Mouse (Mus musculus): ENCODE results near the gene Zfp318. TPM values are rescaled to one million over a fixed set of nuclear protein-coding genes. Genes with fewer than 3 reads are reported as not detected.

Gene Zfp318
- polyA plus RNA-seq, 1 experiment from 2014 or later = 17.2 TPM

GRCm38 (mm10) chr17:46453970-46454411 is 70.5 kb downstream of the Zfp318 start:
- Histone ChIP-seq H3K4me3 (replicated peaks) (peak overlapping the region; percentile 36), H3K27ac (peak overlapping the region; percentile 65; the same call in 1 of the 2 replicates), H3K9ac (peak overlapping the region; percentile 52; the same call in 1 of the 2 replicates), H3K4me2 (peak overlapping the region; percentile 72), H3K36me3 (replicated peaks) (0 out of 2 replicates have a peak, but pooled peaks cover 9% of the 10 kb centered on the region), H3K9me3 (no peaks in the 10 kb centered on the region), H3K4me1 (peaks cover 36% of the 10 kb centered on the region), H3K27me3 (peaks cover 55% of the 10 kb centered on the region)
- ATAC-seq (ENCODE audit: low FRiP score) = peak; percentile 57
- WGBS = 2% methylated on average over 26 of the region's 26 CpGs

GRCm38 (mm10) chr17:46454539-46454938 is 71.0 kb downstream of the Zfp318 start:
- peak overlapping the region; percentile 65; the same call in 1 of the 2 replicates for H3K27ac ChIP-seq
- H3K4me1 ChIP-seq = peaks cover 36% of the 10 kb centered on the region
- H3K27me3 ChIP-seq = peaks cover 61% of the 10 kb centered on the region
- H3K4me2 ChIP-seq = peak overlapping the region; percentile 72
- H3K9ac ChIP-seq = peak overlapping the region; percentile 55
- no peaks in the 10 kb centered on the region for H3K9me3 ChIP-seq
- H3K4me3 ChIP-seq (replicated peaks) = peak overlapping the region; percentile 36
- H3K36me3 ChIP-seq (replicated peaks) = 0 out of 2 replicates have a peak, but pooled peaks cover 14% of the 10 kb centered on the region
- 2% methylated on average over 9 of the region's 9 CpGs for WGBS
- peak; percentile 31 for ATAC-seq (ENCODE audit: low FRiP score)

- peaks cover 36% of the 10 kb centered on the region for H3K4me1 ChIP-seq
Measured at GRCm38 (mm10) chr17:46455110-46455691, 71.7 kb downstream of the Zfp318 start.

GRCm38 (mm10) chr17:46457791-46458190 is 74.3 kb downstream of the Zfp318 start:
- H3K4me1 ChIP-seq = peaks cover 47% of the 10 kb centered on the region
- no peaks in the 10 kb centered on the region for H3K9me3 ChIP-seq
- no peak for ATAC-seq (ENCODE audit: low FRiP score)

More at GRCm38 (mm10) chr17:46455110-46455691, 71.7 kb downstream of the Zfp318 start:
- Histone ChIP-seq H3K4me2 (peak overlapping the region; percentile 72), H3K9me3 (no peaks in the 10 kb centered on the region), H3K27me3 (peaks cover 67% of the 10 kb centered on the region), H3K4me3 (replicated peaks) (peak overlapping the region; percentile 36), H3K9ac (peak overlapping the region; percentile 55), H3K36me3 (replicated peaks) (peaks cover 18% of the 10 kb centered on the region; the same call in 1 of the 2 replicates), H3K27ac (no peak overlapping the region)
- peak; percentile 50 for ATAC-seq (ENCODE audit: low FRiP score)
- WGBS = 2% methylated on average over 33 of the region's 33 CpGs

GRCm38 (mm10) chr17:46458439-46458838 is 74.9 kb downstream of the Zfp318 start:
- H3K36me3 ChIP-seq (replicated peaks) = peaks cover 28% of the 10 kb centered on the region; the same call in 1 of the 2 replicates
- H3K4me3 ChIP-seq (replicated peaks) = no peak overlapping the region
- no peaks in the 10 kb centered on the region for H3K9me3 ChIP-seq
- no peak overlapping the region for H3K27ac ChIP-seq
- no peak for ATAC-seq (ENCODE audit: low FRiP score)
- peaks cover 45% of the 10 kb centered on the region for H3K4me1 ChIP-seq
- H3K27me3 ChIP-seq = peaks cover 72% of the 10 kb centered on the region
- 52% methylated on average over 3 of the region's 3 CpGs for WGBS
- H3K9ac ChIP-seq = no peak overlapping the region
- H3K4me2 ChIP-seq = no peak overlapping the region

More at GRCm38 (mm10) chr17:46457791-46458190, 74.3 kb downstream of the Zfp318 start:
- H3K36me3 ChIP-seq (replicated peaks) = peaks cover 28% of the 10 kb centered on the region; the same call in 1 of the 2 replicates
- WGBS = 17% methylated on average over 10 of the region's 10 CpGs
- no peak overlapping the region for H3K27ac ChIP-seq
- peaks cover 78% of the 10 kb centered on the region for H3K27me3 ChIP-seq
- no peak overlapping the region for H3K4me2 ChIP-seq
- no peak overlapping the region for H3K4me3 ChIP-seq (replicated peaks)
- no peak overlapping the region for H3K9ac ChIP-seq

- peaks cover 23% of the 10 kb centered on the region for H3K4me1 ChIP-seq
- H3K4me2 ChIP-seq = peak overlapping the region; percentile 21
- no peak overlapping the region for H3K27ac ChIP-seq
- H3K9me3 ChIP-seq = no peaks in the 10 kb centered on the region
- peaks cover 47% of the 10 kb centered on the region for H3K36me3 ChIP-seq (replicated peaks)
- no peak for ATAC-seq (ENCODE audit: low FRiP score)
- H3K27me3 ChIP-seq = peaks cover 62% of the 10 kb centered on the region
- 5% methylated on average over 32 of the region's 32 CpGs for WGBS
- peak overlapping the region; percentile 40; the same call in 1 of the 2 replicates for H3K9ac ChIP-seq
- 0 out of 2 replicates have a peak overlapping the region, but pooled peaks have one; percentile 1 for H3K4me3 ChIP-seq (replicated peaks)
Measured at GRCm38 (mm10) chr17:46460673-46461072, 77.1 kb downstream of the Zfp318 start.

- WGBS = 15% methylated on average over 8 of the region's 8 CpGs
- no peaks in the 10 kb centered on the region for H3K9me3 ChIP-seq
- no peak overlapping the region for H3K27ac ChIP-seq
- ATAC-seq (ENCODE audit: low FRiP score) = no peak
- H3K9ac ChIP-seq = peak overlapping the region; percentile 40; the same call in 1 of the 2 replicates
- peak overlapping the region; percentile 21 for H3K4me2 ChIP-seq
- peaks cover 55% of the 10 kb centered on the region for H3K27me3 ChIP-seq
- H3K4me3 ChIP-seq (replicated peaks) = no peak overlapping the region
- H3K4me1 ChIP-seq = peaks cover 16% of the 10 kb centered on the region
- peaks cover 53% of the 10 kb centered on the region for H3K36me3 ChIP-seq (replicated peaks)
Measured at GRCm38 (mm10) chr17:46461347-46461746, 77.8 kb downstream of the Zfp318 start.

- no peak overlapping the region for H3K4me3 ChIP-seq (replicated peaks)
- no peak overlapping the region for H3K4me2 ChIP-seq
- no peaks in the 10 kb centered on the region for H3K9me3 ChIP-seq
- H3K27ac ChIP-seq = no peak overlapping the region
- WGBS = 91% methylated on average over 5 of the region's 5 CpGs
- H3K36me3 ChIP-seq (replicated peaks) = peaks cover 62% of the 10 kb centered on the region
- peaks cover 15% of the 10 kb centered on the region for H3K4me1 ChIP-seq
- H3K27me3 ChIP-seq = peaks cover 48% of the 10 kb centered on the region
- ATAC-seq (ENCODE audit: low FRiP score) = no peak
- H3K9ac ChIP-seq = no peak overlapping the region
Measured at GRCm38 (mm10) chr17:46462226-46462625, 78.7 kb downstream of the Zfp318 start.

GRCm38 (mm10) chr17:46467830-46468229 is 84.3 kb downstream of the Zfp318 start:
- WGBS = 73% methylated on average over 9 of the region's 9 CpGs
- Histone ChIP-seq H3K27ac (peak overlapping the region; percentile 63; the same call in 1 of the 2 replicates), H3K9ac (no peak overlapping the region), H3K9me3 (no peaks in the 10 kb centered on the region), H3K27me3 (no peaks in the 10 kb centered on the region), H3K4me3 (replicated peaks) (no peak overlapping the region), H3K36me3 (replicated peaks) (peaks cover 82% of the 10 kb centered on the region), H3K4me1 (peaks cover 4% of the 10 kb centered on the region; the same call in 1 of the 2 replicates), H3K4me2 (no peak overlapping the region)
- ATAC-seq (ENCODE audit: low FRiP score) = 0 out of 2 replicates have a peak, but pooled peaks have one; percentile 30

Other genes with a start within 250 kb of the Zfp318 start
- gene Rsph9, start 239.5 kb upstream of the Zfp318 start, polyA plus RNA-seq (2016; fragmentation: Nextera tagmentation; extraction: Ambion mirVana) = 14.9 and 15.9 TPM in 2 replicates
- gene Mad2l1bp, start 230.2 kb upstream of the Zfp318 start, polyA plus RNA-seq (2016; fragmentation: Nextera tagmentation; extraction: Ambion mirVana) = 30.6 and 31.0 TPM in 2 replicates
- gene Gtpbp2, start 222.7 kb upstream of the Zfp318 start, polyA plus RNA-seq (2016; fragmentation: Nextera tagmentation; extraction: Ambion mirVana) = 37.0 and 43.6 TPM in 2 replicates
- gene Polh, start 181.1 kb upstream of the Zfp318 start, polyA plus RNA-seq (2016; fragmentation: Nextera tagmentation; extraction: Ambion mirVana) = 11.2 and 12.3 TPM in 2 replicates
- 66.6 and 72.2 TPM in 2 replicates for gene Xpo5, start 180.9 kb upstream of the Zfp318 start, polyA plus RNA-seq (2016; fragmentation: Nextera tagmentation; extraction: Ambion mirVana)
- gene Polr1c, start 135.7 kb upstream of the Zfp318 start, polyA plus RNA-seq (2016; fragmentation: Nextera tagmentation; extraction: Ambion mirVana) = 96.2 and 102 TPM in 2 replicates
- 58.9 and 61.6 TPM in 2 replicates for gene Yipf3, start 135.7 kb upstream of the Zfp318 start, polyA plus RNA-seq (2016; fragmentation: Nextera tagmentation; extraction: Ambion mirVana)
- 3.0 and 3.2 TPM in 2 replicates for gene Lrrc73, start 130.2 kb upstream of the Zfp318 start, polyA plus RNA-seq (2016; fragmentation: Nextera tagmentation; extraction: Ambion mirVana)
- gene Tjap1, start 100.7 kb upstream of the Zfp318 start, polyA plus RNA-seq (2016; fragmentation: Nextera tagmentation; extraction: Ambion mirVana) = 56.0 and 58.4 TPM in 2 replicates
- gene Dlk2, start 86.3 kb upstream of the Zfp318 start, polyA plus RNA-seq (2016; fragmentation: Nextera tagmentation; extraction: Ambion mirVana) = 1.5 and 2.0 TPM in 2 replicates
- 7.6 and 8.7 TPM in 2 replicates for gene Abcc10, start 55.4 kb upstream of the Zfp318 start, polyA plus RNA-seq (2016; fragmentation: Nextera tagmentation; extraction: Ambion mirVana)
- 0.79 and 0.91 TPM in 2 replicates for gene Crip3, start 45.2 kb downstream of the Zfp318 start, polyA plus RNA-seq (2016; fragmentation: Nextera tagmentation; extraction: Ambion mirVana)
- 0.14 TPM in 1 of 2 replicates, not detected in the other for gene Slc22a7, start 54.7 kb downstream of the Zfp318 start, polyA plus RNA-seq (2016; fragmentation: Nextera tagmentation; extraction: Ambion mirVana)
- gene Ttbk1, start 103.9 kb downstream of the Zfp318 start, polyA plus RNA-seq (2016; fragmentation: Nextera tagmentation; extraction: Ambion mirVana) = 4.0 and 5.0 TPM in 2 replicates
- 68.3 and 71.7 TPM in 2 replicates for gene Dnph1, start 113.0 kb downstream of the Zfp318 start, polyA plus RNA-seq (2016; fragmentation: Nextera tagmentation; extraction: Ambion mirVana)
- 9.8 and 11.3 TPM in 2 replicates for gene Cul9, start 162.7 kb downstream of the Zfp318 start, polyA plus RNA-seq (2016; fragmentation: Nextera tagmentation; extraction: Ambion mirVana)
- 5.0 TPM in 2 replicates for gene Srf, start 172.4 kb downstream of the Zfp318 start, polyA plus RNA-seq (2016; fragmentation: Nextera tagmentation; extraction: Ambion mirVana)
- 55.3 and 56.4 TPM in 2 replicates for gene Ptk7, start 245.8 kb downstream of the Zfp318 start, polyA plus RNA-seq (2016; fragmentation: Nextera tagmentation; extraction: Ambion mirVana)

Data from forebrain, embryonic 12.5 days (tissue).